Mouse (Mus musculus): ENCODE measurements around the gene Mecom. TPM values are rescaled to one million over a fixed set of nuclear protein-coding genes. Genes with fewer than 3 reads are reported as not detected.

The Mecom gene
- total and polyA plus RNA-seq, 3 experiments: not detected

DNA sequence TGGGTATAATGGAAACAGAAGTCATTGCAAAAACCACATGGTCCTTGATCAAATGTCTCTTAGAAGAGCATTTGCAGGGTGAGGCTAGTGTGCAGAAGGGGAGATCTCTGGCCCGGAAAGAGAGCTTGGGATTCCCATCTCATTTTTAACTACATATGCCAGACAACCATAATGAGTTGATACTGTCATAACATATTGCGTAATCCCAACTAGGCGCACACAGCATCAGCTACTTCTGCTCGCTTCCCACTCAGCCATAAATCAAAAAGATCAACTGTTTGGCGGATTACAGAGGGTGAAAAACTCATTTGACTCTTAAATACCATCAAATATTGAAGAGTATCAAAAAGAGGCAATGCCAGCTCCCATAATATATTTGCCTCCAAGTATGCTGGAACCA lies 253.4 kb downstream of the Mecom start:
- Histone ChIP-seq H3K36me3 (replicated peaks in 1 of 2; ENCODE audit: control insufficient read depth in 1 of 2, insufficient read depth in 1 of 2, low read length in 1 of 2) (no peaks in the 10 kb centered on the region), H3K79me2 (replicated peaks; ENCODE audit: control insufficient read depth, extremely low read depth, insufficient read depth, poor library complexity, severe bottlenecking) (no peaks in the 10 kb centered on the region), H3K27me3 (replicated peaks) (no peaks in the 10 kb centered on the region), H3K9ac (ENCODE audit: insufficient read depth, low read depth) (no peak overlapping the region), H3K4me2 (ENCODE audit: insufficient read depth, low read depth, poor library complexity, severe bottlenecking) (no peak overlapping the region), H3K27ac (ENCODE audit: insufficient read depth, low read depth) (no peak overlapping the region), H3K9me3 (replicated peaks; ENCODE audit: low read length) (no peaks in the 10 kb centered on the region), H3K4me1 (ENCODE audit: control insufficient read depth in 1 of 2, insufficient read depth in 2 of 2) (no peaks in the 10 kb centered on the region), H3K4me3 (replicated peaks in 1 of 3; ENCODE audit: low read depth in 2 of 3, low read length in 2 of 3, poor library complexity in 1 of 3) (no peak overlapping the region)
- DNase-seq (ENCODE audit: extremely low read depth): no peak
- dilution Hi-C loops (cut with MboI; ENCODE audit: extremely low pct_ligation_motif_present, extremely low pct_unique_long_range_greater_than_20kb, low sequenced_read_pairs) (no loop called here), in situ Hi-C loops (cut with MboI; ENCODE audit: low pct_ligation_motif_present, low pct_unique_long_range_greater_than_20kb, low sequenced_read_pairs) (no loop called here)
- TF ChIP-seq CTCF (conservative IDR thresholded peaks at IDR 0.05 in 1 of 2, IDR thresholded peaks at IDR 0.05 in 1 of 2; ENCODE audit: low read depth in 2 of 2, low read length in 2 of 2): no peak
- TF ChIP-seq RAD21 (IDR thresholded peaks at IDR 0.05; ENCODE audit: low read depth, low read length): no peak
- TF ChIP-seq ZMIZ1 (IDR thresholded peaks at IDR 0.05; ENCODE audit: low read depth, low read length): no peak
- TF ChIP-seq UBTF (IDR thresholded peaks at IDR 0.05; ENCODE audit: low read depth, low read length): no peak
- no peak for TF ChIP-seq MAFK (IDR thresholded peaks at IDR 0.05; ENCODE audit: insufficient replicate concordance, low read length)
- no peak for TF ChIP-seq NRF1 (IDR thresholded peaks at IDR 0.05; ENCODE audit: low read depth, low read length)
- no peak for TF ChIP-seq NELFE (IDR thresholded peaks at IDR 0.05; ENCODE audit: low read depth, low read length)
- TF ChIP-seq CHD1 (IDR thresholded peaks at IDR 0.05; ENCODE audit: low read depth, low read length): no peak
- TF ChIP-seq CHD2 (IDR thresholded peaks at IDR 0.05; ENCODE audit: low read length): no peak
- no peak for TF ChIP-seq PAX5 (IDR thresholded peaks at IDR 0.05; ENCODE audit: low read length)
- TF ChIP-seq HCFC1 (IDR thresholded peaks at IDR 0.05; ENCODE audit: low read depth, low read length): no peak
- TF ChIP-seq ZC3H11A (IDR thresholded peaks at IDR 0.05; ENCODE audit: low read depth, low read length): no peak

DNA sequence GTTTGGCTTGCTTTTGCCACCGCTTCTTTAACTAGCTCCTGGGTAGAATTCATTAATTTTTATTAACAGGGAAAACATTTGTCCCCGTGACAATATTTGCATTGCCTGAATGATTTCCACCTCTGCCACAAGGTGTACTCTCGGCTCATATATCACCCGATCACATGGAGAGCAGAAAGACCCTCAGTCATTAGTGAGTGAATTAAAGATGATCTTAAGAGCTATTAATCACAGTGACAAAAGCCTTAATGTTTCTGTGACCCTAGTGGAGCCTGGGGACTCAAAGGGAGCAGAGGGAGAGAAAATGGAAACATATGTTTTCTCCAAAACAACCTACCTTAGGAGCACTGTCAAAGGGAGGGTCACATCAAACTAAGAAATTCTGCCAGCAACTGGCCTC lies 261.3 kb downstream of the Mecom start:
- dilution Hi-C loops (cut with MboI; ENCODE audit: extremely low pct_ligation_motif_present, extremely low pct_unique_long_range_greater_than_20kb, low sequenced_read_pairs): no loop called here

More for the DNA sequence above, 261.3 kb downstream of the Mecom start:
- Histone ChIP-seq H3K4me2 (ENCODE audit: insufficient read depth, low read depth, poor library complexity, severe bottlenecking) (no peak overlapping the region), H3K4me3 (replicated peaks in 1 of 3; ENCODE audit: low read depth in 2 of 3, low read length in 2 of 3, poor library complexity in 1 of 3) (no peak overlapping the region), H3K4me1 (ENCODE audit: control insufficient read depth in 1 of 2, insufficient read depth in 2 of 2) (no peaks in the 10 kb centered on the region), H3K9ac (ENCODE audit: insufficient read depth, low read depth) (no peak overlapping the region), H3K27me3 (replicated peaks) (no peaks in the 10 kb centered on the region), H3K27ac (ENCODE audit: insufficient read depth, low read depth) (no peak overlapping the region), H3K9me3 (replicated peaks; ENCODE audit: low read length) (no peaks in the 10 kb centered on the region), H3K36me3 (replicated peaks in 1 of 2; ENCODE audit: control insufficient read depth in 1 of 2, insufficient read depth in 1 of 2, low read length in 1 of 2) (no peaks in the 10 kb centered on the region), H3K79me2 (replicated peaks; ENCODE audit: control insufficient read depth, extremely low read depth, insufficient read depth, poor library complexity, severe bottlenecking) (no peaks in the 10 kb centered on the region)
- in situ Hi-C loops (cut with MboI; ENCODE audit: low pct_ligation_motif_present, low pct_unique_long_range_greater_than_20kb, low sequenced_read_pairs): no loop called here
- TF ChIP-seq ZNF384 (IDR thresholded peaks at IDR 0.05; ENCODE audit: low read depth, low read length): no peak
- TF ChIP-seq EP300 (IDR thresholded peaks at IDR 0.05; ENCODE audit: low read length): no peak
- TF ChIP-seq GABPA (IDR thresholded peaks at IDR 0.05; ENCODE audit: insufficient replicate concordance, low read depth, low read length): no peak
- TF ChIP-seq JUN (IDR thresholded peaks at IDR 0.05; ENCODE audit: insufficient read depth, low read depth, low read length): no peak
- no peak for TF ChIP-seq NRF1 (IDR thresholded peaks at IDR 0.05; ENCODE audit: low read depth, low read length)
- TF ChIP-seq CHD2 (IDR thresholded peaks at IDR 0.05; ENCODE audit: low read length): no peak
- TF ChIP-seq KAT2A (IDR thresholded peaks at IDR 0.05; ENCODE audit: insufficient replicate concordance, low read length): no peak
- no peak for TF ChIP-seq CTCF (conservative IDR thresholded peaks at IDR 0.05 in 1 of 2, IDR thresholded peaks at IDR 0.05 in 1 of 2; ENCODE audit: low read depth in 2 of 2, low read length in 2 of 2)
- TF ChIP-seq IRF4 (IDR thresholded peaks at IDR 0.05; ENCODE audit: low read depth, low read length): no peak
- no peak for TF ChIP-seq ELF1 (IDR thresholded peaks at IDR 0.05; ENCODE audit: low read depth, low read length)
- DNase-seq (ENCODE audit: extremely low read depth): no peak

Measured in CH12.LX (cell line).